Mouse (Mus musculus) midbrain, embryonic 15.5 days (tissue): ENCODE results near the gene Zfp277. TPM values are rescaled to one million over a fixed set of nuclear protein-coding genes. Genes with fewer than 3 reads are reported as not detected.

Source experiments
- ATAC-seq: fragments of 200-750 bp; cut with Nextera tagmentation; replicated peaks from 2 replicates; pipeline ENCODE4 v1.8.0; 2017; ENCODE audit warnings: moderate TSS enrichment
- H3K27ac ChIP-seq: fragments of 300-500 bp; sonication (generic); 2 replicates; pipeline ENCODE4 v1.5.1; 2015; ENCODE audit warnings: mild to moderate bottlenecking, inconsistent platforms
- H3K27me3 ChIP-seq: fragments of 300-500 bp; sonication (generic); replicated peaks from 2 replicates; pipeline ENCODE4 v1.6.1; 2015; ENCODE audit warnings: inconsistent platforms
- H3K36me3 ChIP-seq: fragments of 300-500 bp; sonication (generic); replicated peaks from 2 replicates; pipeline ENCODE4 v1.6.1; 2015; ENCODE audit warnings: inconsistent platforms
- H3K4me1 ChIP-seq: fragments of 300-500 bp; sonication (generic); 2 replicates; pipeline ENCODE4 v1.6.1; 2015; ENCODE audit warnings: inconsistent platforms
- H3K4me2 ChIP-seq: fragments of 300-500 bp; sonication (generic); 2 replicates; pipeline ENCODE4 v1.6.1; 2015; ENCODE audit warnings: inconsistent platforms, mild to moderate bottlenecking, moderate library complexity
- H3K4me3 ChIP-seq: fragments of 300-500 bp; sonication (generic); 2 replicates; pipeline ENCODE4 v1.5.1; 2015; ENCODE audit warnings: mild to moderate bottlenecking, inconsistent platforms
- H3K9ac ChIP-seq: fragments of 300-500 bp; sonication (generic); 2 replicates; pipeline ENCODE4 v1.6.1; 2015; ENCODE audit warnings: mild to moderate bottlenecking, inconsistent platforms
- H3K9me3 ChIP-seq: fragments of 300-500 bp; sonication (generic); 2 replicates; pipeline ENCODE4 v1.6.1; 2016; ENCODE audit warnings: inconsistent platforms
- WGBS: fragments of 180-500 bp; shearing (Covaris S2); methylation state at CpG from one replicate; pipeline ENCODE4 v1.1.7; 2015; ENCODE audit warnings: mixed read lengths; 5-methylcytosine and 5-hydroxymethylcytosine counted together
- polyA plus RNA-seq: library from polyadenylated mRNA; unstranded; fragments of >200 nt; fragmentation: Nextera tagmentation; extraction: Ambion mirVana; gene quantifications from 2 replicates; pipeline ENCODE4 v1.2.1, GENCODE M21; 2015

The Zfp277 gene
- polyA plus RNA-seq, 1 experiment from 2014 or later, result 26.9 TPM

DNA sequence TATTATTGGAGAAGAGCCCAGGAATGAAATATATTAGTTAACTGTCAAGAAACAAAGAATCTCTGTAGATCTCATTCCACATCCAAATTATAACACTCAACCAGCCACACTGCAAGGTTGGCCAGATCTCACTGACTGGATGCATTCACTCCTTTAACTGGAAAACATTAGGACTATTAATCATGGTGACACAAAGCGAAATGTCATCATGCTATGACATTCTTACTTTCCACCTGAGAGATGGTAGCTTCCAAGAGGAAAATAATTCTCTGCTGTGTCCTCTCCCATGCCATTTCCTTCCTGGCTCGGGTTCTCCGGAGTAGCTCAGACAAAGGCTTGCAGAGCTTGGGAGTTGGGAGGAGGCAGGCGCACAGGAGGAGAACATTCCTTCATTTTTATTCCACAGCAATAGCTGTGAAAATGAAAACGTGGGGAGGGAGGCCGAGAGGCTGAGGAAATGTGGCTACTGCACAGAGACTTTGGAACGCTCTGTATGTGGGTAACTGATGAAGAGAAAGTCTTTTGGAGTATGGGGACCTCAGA, 17.1 kb upstream of the Zfp277 start:
- H3K27me3 ChIP-seq, result no peaks in the 10 kb centered on the region
- H3K9ac ChIP-seq, result no peak overlapping the region
- H3K4me3 ChIP-seq, result no peak overlapping the region
- no peaks in the 10 kb centered on the region for H3K9me3 ChIP-seq
- peak overlapping the region; percentile 57 for H3K27ac ChIP-seq
- H3K4me2 ChIP-seq, result peak overlapping the region; percentile 7; the same call in 1 of the 2 replicates
- peaks cover 16% of the 10 kb centered on the region for H3K4me1 ChIP-seq
- no peaks in the 10 kb centered on the region for H3K36me3 ChIP-seq
- 34% methylated on average over 7 of the region's 7 CpGs for WGBS
- no peak for ATAC-seq

DNA sequence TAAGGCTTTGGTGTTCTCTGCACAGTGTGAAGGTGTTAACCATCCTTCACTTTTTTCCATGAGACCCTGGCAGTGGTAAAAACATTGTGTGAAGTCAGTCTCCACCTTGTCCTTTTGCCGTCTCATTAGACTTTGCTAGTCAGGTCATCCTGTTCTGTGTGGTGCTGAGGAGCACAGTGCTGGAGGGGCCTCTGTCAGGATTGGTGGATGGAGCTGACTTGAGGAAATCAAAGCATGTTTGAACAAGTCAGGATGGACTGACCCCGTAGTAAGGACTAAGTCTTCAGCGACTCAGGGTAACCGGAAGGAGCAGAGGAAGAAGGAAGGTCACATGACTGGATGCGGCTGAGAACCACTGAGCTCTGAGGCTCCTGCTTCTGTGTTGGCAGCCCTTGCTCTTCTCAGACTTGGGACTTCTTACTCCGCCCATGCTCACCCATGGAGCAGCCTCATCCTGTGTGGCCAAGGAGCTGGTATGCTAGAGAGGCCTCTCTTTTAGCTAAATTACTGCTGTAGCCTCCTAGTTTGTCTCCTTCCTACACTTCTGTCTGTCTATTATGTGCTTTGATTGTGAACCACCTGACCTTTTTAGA, 14.1 kb upstream of the Zfp277 start:
- Histone ChIP-seq H3K36me3 (no peaks in the 10 kb centered on the region), H3K9ac (no peak overlapping the region), H3K4me3 (no peak overlapping the region), H3K4me2 (no peak overlapping the region), H3K27ac (peak overlapping the region; percentile 55), H3K4me1 (peaks cover 16% of the 10 kb centered on the region), H3K9me3 (no peaks in the 10 kb centered on the region), H3K27me3 (no peaks in the 10 kb centered on the region)
- 0 out of 2 replicates have a peak, but pooled peaks have one; percentile 20 for ATAC-seq
- 78% methylated on average over 6 of the region's 6 CpGs for WGBS

DNA sequence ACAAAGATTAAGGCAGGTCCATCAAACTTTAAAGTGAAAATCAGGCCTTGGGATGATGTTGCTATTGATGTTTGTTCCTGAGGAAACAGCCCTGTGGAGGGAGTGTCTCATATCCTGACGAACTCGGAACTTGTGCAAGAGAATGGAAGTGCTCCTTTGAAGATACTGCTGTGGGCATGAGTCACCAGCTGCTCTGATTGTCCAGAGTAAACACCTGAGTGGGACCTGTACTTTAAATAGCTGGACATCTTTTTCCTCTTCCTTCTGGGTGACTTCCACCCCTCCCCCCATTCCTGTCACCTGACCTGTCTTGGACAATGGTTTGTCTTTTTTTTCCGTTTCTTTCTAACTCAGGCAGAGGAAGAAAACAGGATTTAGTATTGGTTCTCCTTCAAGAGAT, 13.3 kb upstream of the Zfp277 start:
- Histone ChIP-seq H3K36me3 (no peaks in the 10 kb centered on the region), H3K27ac (no peak overlapping the region), H3K9ac (no peak overlapping the region), H3K9me3 (no peaks in the 10 kb centered on the region), H3K4me2 (no peak overlapping the region), H3K27me3 (no peaks in the 10 kb centered on the region), H3K4me3 (no peak overlapping the region), H3K4me1 (peaks cover 16% of the 10 kb centered on the region)
- ATAC-seq, result no peak
- 63% methylated on average over 3 of the region's 3 CpGs for WGBS

DNA sequence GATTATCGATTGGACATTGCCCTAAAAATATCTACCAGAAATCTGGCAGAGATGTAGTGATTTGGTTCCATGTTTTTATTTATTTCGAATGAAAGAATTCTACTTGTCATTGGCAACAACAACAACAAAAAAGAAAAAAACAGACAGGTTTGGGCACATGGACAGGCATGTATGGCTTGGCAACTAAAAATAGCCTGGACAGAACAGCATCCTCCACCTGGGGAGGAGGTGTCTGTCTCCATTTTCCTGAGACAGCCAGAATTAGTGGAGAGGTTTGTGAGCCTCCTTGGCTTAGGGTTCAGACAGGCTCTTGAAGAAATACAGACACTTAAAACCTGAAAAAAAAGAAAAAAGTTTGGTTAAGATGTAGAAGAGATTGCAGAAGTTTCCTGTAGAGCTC, 10.8 kb upstream of the Zfp277 start:
- 92% methylated on average over 2 of the region's 2 CpGs for WGBS
- Histone ChIP-seq H3K4me1 (peaks cover 7% of the 10 kb centered on the region; the same call in 1 of the 2 replicates), H3K9me3 (no peaks in the 10 kb centered on the region), H3K9ac (no peak overlapping the region), H3K27ac (no peak overlapping the region), H3K4me3 (no peak overlapping the region), H3K4me2 (no peak overlapping the region), H3K36me3 (no peaks in the 10 kb centered on the region), H3K27me3 (no peaks in the 10 kb centered on the region)
- no peak for ATAC-seq

DNA sequence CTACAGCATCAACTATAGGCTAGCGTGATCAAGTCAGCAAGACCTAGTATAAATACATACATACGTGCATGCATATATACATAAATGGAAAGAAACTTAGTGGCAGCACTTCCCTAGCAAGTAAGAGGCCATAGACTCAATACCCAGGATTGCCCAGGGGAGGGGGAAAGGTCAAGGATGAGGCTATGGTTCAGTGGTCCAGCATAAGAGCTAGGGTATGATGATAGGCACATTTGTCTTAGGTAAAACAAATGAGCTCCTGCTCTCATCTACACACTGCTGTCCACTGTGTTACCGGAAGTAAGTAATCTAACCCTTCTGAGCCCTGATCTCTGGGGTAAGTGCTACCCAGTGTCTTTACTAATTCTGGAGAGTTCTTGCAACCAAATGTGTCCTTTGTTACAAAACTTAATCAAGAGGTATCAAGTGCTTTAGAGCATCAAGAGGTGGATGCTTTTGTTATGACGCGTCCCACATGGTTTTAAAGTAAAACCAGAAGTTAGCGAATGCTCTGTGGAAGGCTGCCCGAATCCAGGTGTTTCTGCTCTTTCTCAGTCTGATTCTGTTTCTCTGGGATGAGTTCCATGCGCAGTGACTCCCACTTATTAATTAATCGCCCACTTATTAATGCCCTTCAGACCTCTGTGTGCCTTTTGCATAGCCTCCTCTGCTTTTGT, 3.6 kb upstream of the Zfp277 start:
- peaks cover 23% of the 10 kb centered on the region for H3K4me1 ChIP-seq
- H3K27ac ChIP-seq, result no peak overlapping the region
- no peaks in the 10 kb centered on the region for H3K9me3 ChIP-seq
- no peak for ATAC-seq
- H3K4me2 ChIP-seq, result peak overlapping the region; percentile 14; the same call in 1 of the 2 replicates
- H3K9ac ChIP-seq, result no peak overlapping the region
- H3K4me3 ChIP-seq, result no peak overlapping the region
- WGBS, result 77% methylated on average over 9 of the region's 9 CpGs
- H3K36me3 ChIP-seq, result no peaks in the 10 kb centered on the region
- H3K27me3 ChIP-seq, result no peaks in the 10 kb centered on the region

DNA sequence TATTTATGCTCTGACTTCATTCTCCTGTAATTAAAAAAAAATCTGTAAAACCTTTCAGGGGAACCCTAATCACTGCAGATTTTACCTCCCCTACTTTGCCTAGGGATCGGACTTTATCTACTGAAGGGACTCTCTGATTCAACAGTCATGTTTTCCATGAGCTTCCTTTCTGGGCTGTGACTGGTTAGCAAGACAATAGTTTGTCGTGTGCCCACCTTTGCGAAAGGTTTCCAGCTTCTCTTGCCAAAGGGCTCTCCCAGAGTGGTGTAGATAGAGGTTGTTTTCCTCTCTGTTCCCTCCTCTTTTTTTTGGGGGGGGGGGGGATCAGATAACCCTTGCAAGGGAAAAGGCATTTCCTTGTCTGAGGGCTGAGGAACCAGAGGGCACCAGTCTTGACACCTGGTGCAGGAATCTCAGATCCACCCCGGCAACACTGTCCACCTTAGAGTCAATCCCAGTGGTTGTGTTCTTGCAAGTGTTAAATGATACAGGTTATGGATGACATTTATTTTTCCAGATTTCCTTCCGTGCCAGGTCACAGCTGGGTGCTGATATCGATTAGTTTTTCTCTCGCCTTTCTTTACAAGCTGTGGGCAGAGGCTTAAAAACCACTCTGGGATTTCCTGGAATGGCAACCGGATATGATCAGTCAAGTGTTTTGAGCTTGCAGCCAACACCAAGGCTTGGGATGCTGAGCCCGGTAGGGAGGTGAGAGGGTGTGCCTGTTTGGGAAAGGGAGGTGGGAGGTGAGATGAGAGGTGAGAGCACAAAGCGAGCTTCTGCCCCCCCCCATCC, 2.1 kb upstream of the Zfp277 start:
- WGBS, result 14% methylated on average over 10 of the region's 10 CpGs
- no peaks in the 10 kb centered on the region for H3K36me3 ChIP-seq
- H3K9me3 ChIP-seq, result no peaks in the 10 kb centered on the region
- peak overlapping the region; percentile 62 for H3K4me2 ChIP-seq
- peaks cover 23% of the 10 kb centered on the region for H3K4me1 ChIP-seq
- peak overlapping the region; percentile 65 for H3K4me3 ChIP-seq
- H3K9ac ChIP-seq, result peak overlapping the region; percentile 72
- H3K27ac ChIP-seq, result peak overlapping the region; percentile 91
- no peak for ATAC-seq
- no peaks in the 10 kb centered on the region for H3K27me3 ChIP-seq

DNA sequence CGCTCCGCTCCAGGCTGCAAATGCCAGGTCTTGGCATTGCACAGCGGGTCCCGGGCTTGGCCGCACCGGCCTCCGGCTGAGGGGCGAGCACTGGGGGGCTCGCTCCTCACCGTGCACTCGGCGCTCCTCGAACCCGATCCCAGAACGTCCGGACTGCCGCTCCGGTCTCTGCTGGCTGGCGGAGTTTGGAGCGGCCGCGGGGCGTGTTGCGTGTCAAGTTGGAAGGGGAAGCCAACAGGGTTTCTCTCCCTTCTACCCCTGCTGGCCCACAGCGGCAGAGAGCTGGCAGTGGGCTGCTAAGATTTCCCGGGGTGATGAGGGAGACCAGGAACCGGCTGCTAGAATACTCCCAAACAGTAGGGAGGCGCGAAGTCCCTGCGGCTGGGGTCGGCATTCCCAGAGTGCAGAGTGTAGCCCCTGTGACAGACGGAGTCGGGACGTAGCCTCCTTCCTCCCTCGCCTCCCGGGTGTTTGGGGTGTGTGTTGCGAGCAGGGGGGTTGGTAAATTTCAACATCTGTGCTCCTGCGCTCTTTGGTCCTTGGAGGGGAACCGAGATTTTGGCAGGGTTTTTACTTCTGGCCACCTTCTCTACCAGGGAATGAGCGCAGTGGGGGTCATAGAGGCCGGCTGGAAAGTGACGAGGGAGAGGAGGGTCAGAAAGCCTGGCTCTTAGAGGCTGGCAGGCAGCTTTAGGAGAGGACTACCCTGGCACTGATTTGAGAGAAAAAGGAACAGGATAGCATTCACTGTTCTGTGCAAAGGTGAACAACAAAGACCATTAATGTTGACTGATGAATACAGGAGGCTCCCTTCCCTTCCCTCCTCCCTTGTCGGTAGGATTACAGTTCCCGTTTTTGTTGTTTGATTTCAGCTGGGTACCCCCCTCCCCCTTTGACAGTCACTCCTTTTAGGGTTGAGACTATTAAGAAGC, 1.0 kb upstream of the Zfp277 start:
- no peaks in the 10 kb centered on the region for H3K36me3 ChIP-seq
- H3K27ac ChIP-seq, result peak overlapping the region; percentile 91
- peak overlapping the region; percentile 72 for H3K9ac ChIP-seq
- WGBS, result under 1% methylated on average over 44 of the region's 44 CpGs
- H3K4me3 ChIP-seq, result peak overlapping the region; percentile 65
- ATAC-seq, result peak; percentile 55
- no peaks in the 10 kb centered on the region for H3K9me3 ChIP-seq
- no peaks in the 10 kb centered on the region for H3K27me3 ChIP-seq
- H3K4me1 ChIP-seq, result peaks cover 23% of the 10 kb centered on the region
- H3K4me2 ChIP-seq, result peak overlapping the region; percentile 62

DNA sequence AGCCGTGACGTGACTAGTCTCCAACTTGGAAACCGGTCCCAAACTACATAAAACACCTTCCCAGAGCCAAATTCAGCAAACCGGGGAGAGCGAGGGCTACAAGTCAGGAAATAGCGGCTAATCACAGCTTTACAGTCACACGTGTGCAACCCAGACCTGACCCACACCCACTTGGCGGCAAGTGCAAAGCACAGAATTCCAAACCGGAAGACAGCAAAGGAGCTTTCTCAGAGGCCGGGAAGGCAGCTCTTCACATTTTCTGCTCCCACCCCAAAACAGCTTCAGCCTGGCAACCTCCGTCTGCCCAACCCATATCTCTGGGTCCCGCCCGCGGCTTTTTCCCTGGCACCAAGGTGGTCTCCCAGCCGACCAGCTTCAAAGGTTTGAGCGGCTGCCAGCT, 496 bp downstream of the Zfp277 start:
- Histone ChIP-seq H3K4me3 (peak overlapping the region; percentile 65), H3K9me3 (no peaks in the 10 kb centered on the region), H3K9ac (peak overlapping the region; percentile 44), H3K4me2 (peak overlapping the region; percentile 89), H3K36me3 (no peaks in the 10 kb centered on the region), H3K27ac (peak overlapping the region; percentile 67), H3K4me1 (peaks cover 23% of the 10 kb centered on the region), H3K27me3 (no peaks in the 10 kb centered on the region)
- ATAC-seq, result peak; percentile 21
- 2% methylated on average over 16 of the region's 16 CpGs for WGBS

DNA sequence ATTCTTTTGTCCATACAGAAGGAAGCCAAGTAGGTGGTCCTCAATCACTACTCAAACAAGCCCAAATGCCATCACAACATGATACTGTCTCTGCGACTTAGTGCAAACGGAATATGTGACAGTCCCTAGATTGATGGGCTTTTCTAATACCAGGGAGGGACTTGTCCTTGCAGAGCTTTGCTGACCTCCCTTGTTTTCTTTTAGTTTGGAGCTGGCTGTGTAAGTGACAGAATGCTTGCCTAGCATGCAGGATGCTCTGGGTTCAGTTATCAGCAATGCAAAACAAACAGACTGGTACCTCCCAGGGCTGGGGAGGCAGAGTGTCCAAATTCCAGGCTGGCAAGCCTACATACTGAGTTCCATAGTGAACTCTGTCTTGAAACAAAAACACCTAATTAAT, 7.7 kb downstream of the Zfp277 start:
- WGBS, result 22% methylated on average over 2 of the region's 2 CpGs
- Histone ChIP-seq H3K9ac (no peak overlapping the region), H3K4me2 (no peak overlapping the region), H3K36me3 (no peaks in the 10 kb centered on the region), H3K27me3 (no peaks in the 10 kb centered on the region), H3K4me3 (no peak overlapping the region), H3K4me1 (peaks cover 5% of the 10 kb centered on the region), H3K9me3 (no peaks in the 10 kb centered on the region), H3K27ac (no peak overlapping the region)
- no peak for ATAC-seq

DNA sequence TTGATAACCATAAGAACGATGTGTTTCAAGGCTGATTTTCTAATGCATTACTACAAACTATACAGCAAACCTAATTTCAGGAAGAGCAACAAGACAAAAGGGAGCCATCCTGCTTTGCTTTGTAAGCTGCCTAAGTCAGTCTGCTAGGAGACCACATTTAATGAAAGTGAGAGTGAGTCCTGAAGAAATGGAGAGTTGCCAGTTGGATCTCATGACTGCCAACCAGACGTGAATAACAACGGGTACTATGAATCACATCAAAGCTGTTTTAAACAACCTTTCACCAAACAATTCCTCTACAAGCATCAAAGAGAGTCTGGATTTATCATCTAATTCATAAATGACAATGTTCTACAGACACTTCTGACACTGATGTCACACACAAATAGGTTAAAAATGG, 11.6 kb downstream of the Zfp277 start:
- Histone ChIP-seq H3K9me3 (no peaks in the 10 kb centered on the region), H3K27me3 (no peaks in the 10 kb centered on the region), H3K36me3 (no peaks in the 10 kb centered on the region), H3K27ac (no peak overlapping the region), H3K4me2 (no peak overlapping the region), H3K9ac (no peak overlapping the region), H3K4me1 (peaks cover 5% of the 10 kb centered on the region), H3K4me3 (no peak overlapping the region)
- WGBS, result 55% methylated on average over 3 of the region's 3 CpGs
- no peak for ATAC-seq

DNA sequence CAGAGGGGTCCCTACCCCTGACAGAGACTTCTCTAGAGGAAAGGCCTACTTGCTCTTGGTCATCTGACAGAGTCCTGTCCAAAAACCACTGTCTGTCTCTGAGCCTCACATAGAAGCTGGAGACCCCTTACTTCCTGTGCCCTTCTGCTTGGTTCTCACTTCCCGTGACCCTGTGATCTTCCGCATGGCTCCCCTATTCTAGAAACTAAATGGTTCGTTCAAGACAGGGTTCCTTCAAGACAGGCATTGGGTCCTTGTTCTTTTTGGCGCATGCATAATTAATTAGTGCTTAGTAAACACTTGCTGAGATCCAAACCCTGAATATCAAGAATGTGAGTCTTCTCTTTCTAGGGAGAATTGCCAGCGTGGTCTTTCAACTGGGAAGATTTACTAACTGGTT, 14.6 kb downstream of the Zfp277 start:
- 55% methylated on average over 5 of the region's 5 CpGs for WGBS
- H3K9me3 ChIP-seq, result no peaks in the 10 kb centered on the region
- no peak overlapping the region for H3K27ac ChIP-seq
- ATAC-seq, result no peak; the same call in 1 of the 2 replicates
- H3K27me3 ChIP-seq, result no peaks in the 10 kb centered on the region
- no peak overlapping the region for H3K4me3 ChIP-seq
- H3K36me3 ChIP-seq, result no peaks in the 10 kb centered on the region
- H3K4me1 ChIP-seq, result no peaks in the 10 kb centered on the region
- H3K9ac ChIP-seq, result no peak overlapping the region
- no peak overlapping the region for H3K4me2 ChIP-seq
